ENCODE assay signal across 19 mouse cellular contexts in the genomic region with DNA sequence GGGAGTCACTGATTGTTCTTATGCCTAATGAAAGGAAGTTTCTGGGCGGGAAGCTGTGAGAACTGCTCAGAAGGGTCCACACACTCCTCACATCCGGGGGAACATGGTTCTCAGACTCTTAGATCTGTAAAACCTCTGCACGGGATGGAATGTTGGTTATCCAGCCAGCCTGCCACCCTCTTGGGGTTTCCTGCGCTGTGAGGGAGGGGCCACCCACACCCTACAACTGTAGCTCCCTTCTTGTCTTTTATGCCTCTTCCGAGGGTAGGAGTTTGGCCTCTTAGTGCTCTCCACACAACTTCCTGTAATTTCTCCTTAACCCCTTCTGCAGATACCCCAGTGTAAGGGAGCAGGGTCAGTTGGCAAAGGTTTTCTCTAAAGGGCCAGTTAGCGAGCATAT. TPM values are rescaled to one million over a fixed set of nuclear protein-coding genes. Genes with fewer than 3 reads are reported as not detected.
A peak's percentile ranks its signal among the peaks of the same experiment; 100 is the strongest.
DNase-seq lines count a peak whose midpoint lies in the region; ATAC-seq and TF ChIP-seq lines count a peak whose summit lies in the region.
"Had no signal": no experiment of that assay in that cellular context is flagged by ENCODE, and none has a peak within 500 bp of the region (broad histone marks: within the 10 kb centered on the region; RNA-seq: fewer than 3 reads in every experiment).

No protein-coding gene starts in this region.

- TF ChIP-seq POLR2A in thymus, adult 2 months (IDR thresholded peaks at IDR 0.05; ENCODE audit: control insufficient read depth, extremely low read depth, insufficient read depth, low read length, poor library complexity): no peak

- peaks cover 5% of the 10 kb centered on the region for H3K36me3 ChIP-seq in lung, embryonic 16.5 days (ENCODE audit: control insufficient read depth, insufficient read depth, low read length)
- H3K36me3 ChIP-seq in liver, embryonic 13.5 days: peaks cover 51% of the 10 kb centered on the region
- no peaks in the 10 kb centered on the region for H3K36me3 ChIP-seq in thymus, adult 2 months (ENCODE audit: control insufficient read depth, insufficient read depth, low read length)

- TF ChIP-seq CTCF in thymus, adult 2 months (IDR thresholded peaks at IDR 0.05; ENCODE audit: borderline replicate concordance, control insufficient read depth, extremely low read depth, insufficient read depth, low read length, poor library complexity): no peak

- no peak overlapping the region for H3K27ac ChIP-seq in lung, embryonic 16.5 days (ENCODE audit: low read length)
- H3K27ac ChIP-seq in liver, embryonic 13.5 days: no peak overlapping the region
- no peak overlapping the region for H3K27ac ChIP-seq in thymus, adult 2 months (ENCODE audit: control insufficient read depth, insufficient read depth, low read length)
- H3K27ac ChIP-seq: embryonic facial prominence, embryonic 15.5 days; hindbrain, embryonic 12.5 days; kidney, postnatal 0 days; layer of hippocampus, adult 2 months had no signal

- H3K4me3 ChIP-seq in lung, embryonic 16.5 days (ENCODE audit: low read length): no peak overlapping the region
- H3K4me3 ChIP-seq in liver, embryonic 13.5 days (replicated peaks): no peak overlapping the region
- no peak overlapping the region for H3K4me3 ChIP-seq in thymus, adult 2 months (ENCODE audit: control insufficient read depth, insufficient read depth, low read length)
- H3K4me3 ChIP-seq: embryonic facial prominence, embryonic 15.5 days; hindbrain, embryonic 12.5 days; layer of hippocampus, adult 2 months had no signal

- no peaks in the 10 kb centered on the region for H3K27me3 ChIP-seq in lung, embryonic 16.5 days (ENCODE audit: control insufficient read depth, insufficient read depth, low read depth, low read length)
- H3K27me3 ChIP-seq in liver, embryonic 13.5 days: no peaks in the 10 kb centered on the region
- H3K27me3 ChIP-seq in thymus, adult 2 months (ENCODE audit: control insufficient read depth, insufficient read depth, low read length): no peaks in the 10 kb centered on the region
- H3K27me3 ChIP-seq: embryonic facial prominence, embryonic 15.5 days; hindbrain, embryonic 12.5 days had no signal

- H3K9ac ChIP-seq in lung, embryonic 16.5 days (ENCODE audit: low read length): no peak overlapping the region
- no peak overlapping the region for H3K9ac ChIP-seq in liver, embryonic 13.5 days
- H3K9ac ChIP-seq: embryonic facial prominence, embryonic 15.5 days; hindbrain, embryonic 12.5 days had no signal

- no peak for DNase-seq in lung, postnatal 10 days
- DNase-seq in liver, embryonic 13.5 days: no peak
- peak; percentile 51 for DNase-seq in thymus, adult 2 months
- DNase-seq in ovary, postnatal 36 days (ENCODE audit: low spot score): no peak
- DNase-seq in adrenal gland, postnatal 10 days: no peak
- no peak for DNase-seq in left cerebral cortex, adult 8-10 months (ENCODE audit: low spot score in 2 of 2)
- DNase-seq: adrenal gland, postnatal 14 days; cerebellum, postnatal 14 days; heart, adult 18-20 months; kidney, adult 18-20 months; left cerebral cortex, postnatal 4 days; lung, postnatal 14 days; retina, postnatal 1 day had no signal

- H3K4me2 ChIP-seq in lung, embryonic 16.5 days (ENCODE audit: low read depth, low read length): no peak overlapping the region
- H3K4me2 ChIP-seq in liver, embryonic 13.5 days: no peak overlapping the region
- H3K4me2 ChIP-seq: embryonic facial prominence, embryonic 15.5 days; hindbrain, embryonic 12.5 days had no signal

- no peaks in the 10 kb centered on the region for H3K4me1 ChIP-seq in lung, embryonic 16.5 days (replicated peaks; ENCODE audit: control insufficient read depth, insufficient read depth, low read length)
- H3K4me1 ChIP-seq in liver, embryonic 13.5 days (replicated peaks): peaks cover 11% of the 10 kb centered on the region
- H3K4me1 ChIP-seq in thymus, adult 2 months (replicated peaks; ENCODE audit: control insufficient read depth, insufficient read depth, low read length): peaks cover 9% of the 10 kb centered on the region
- H3K4me1 ChIP-seq: embryonic facial prominence, embryonic 15.5 days; hindbrain, embryonic 12.5 days had no signal

- ATAC-seq in lung, embryonic 16.5 days (ENCODE audit: low read depth): peak; percentile 54
- peak; percentile 51 for ATAC-seq in liver, embryonic 13.5 days (ENCODE audit: low read depth)
- ATAC-seq: midbrain, embryonic 16.5 days had no signal

- no peaks in the 10 kb centered on the region for H3K9me3 ChIP-seq in lung, embryonic 16.5 days (ENCODE audit: control insufficient read depth, low read length)
- H3K9me3 ChIP-seq in liver, embryonic 13.5 days (replicated peaks): no peaks in the 10 kb centered on the region
- H3K9me3 ChIP-seq: embryonic facial prominence, embryonic 15.5 days; hindbrain, embryonic 12.5 days had no signal

- 55% methylated on average over 6 of the region's 6 CpGs for WGBS in lung, embryonic 16.5 days
- 36% methylated on average over 6 of the region's 6 CpGs for WGBS in liver, embryonic 13.5 days (ENCODE audit: insufficient replicate concordance)
- 11% methylated on average over 6 of the region's 6 CpGs for WGBS in thymus, adult 2 months

RNA-seq across cellular contexts. Expression of gene Itga9, which starts 23.7 kb away (rescaled TPM):
- polyA plus RNA-seq in lung, embryonic 16.5 days (2015; fragmentation: Nextera tagmentation; extraction: Ambion mirVana): 6.0 and 6.7 TPM in 2 replicates
- polyA plus RNA-seq in liver, embryonic 13.5 days (2015; fragmentation: Nextera tagmentation; extraction: Ambion mirVana): 2.2 and 2.5 TPM in 2 replicates
- 7.2 and 9.0 TPM in 2 replicates for polyA plus RNA-seq in thymus, adult 2 months (2012; rRNA removed)
- total RNA-seq in adrenal gland, postnatal 10 days (2021): 10 to 100 TPM; 41.6 to 56.8 TPM
- total RNA-seq in left cerebral cortex, adult 8-10 months (2022): 1 to 10 TPM; 5.6 to 6.3 (median 6.1) TPM
